Mouse (Mus musculus) neural tube, embryonic 12.5 days (tissue): Measurements from ENCODE around the gene Stat4. TPM values are rescaled to one million over a fixed set of nuclear protein-coding genes. Genes with fewer than 3 reads are reported as not detected.
"Not testable (repeated sequence)": the region's sequence is repeated elsewhere in the genome, so short reads cannot be mapped to it uniquely, and the experiment has no call there.

Source experiments
- ATAC-seq: fragments of 200-750 bp; cut with Nextera tagmentation; 2 replicates; pipeline ENCODE4 v1.8.0; 2017; ENCODE audit warnings: low read depth, mild to moderate bottlenecking, moderate TSS enrichment, moderate library complexity; ENCODE audit not compliant: low FRiP score
- H3K27ac ChIP-seq: fragments of 300-500 bp; sonication (generic); 2 replicates; pipeline ENCODE4 v1.5.1; 2016
- H3K27me3 ChIP-seq: fragments of 300-500 bp; sonication (generic); replicated peaks from 2 replicates; pipeline ENCODE4 v1.6.1; 2016; ENCODE audit warnings: mild to moderate bottlenecking
- H3K36me3 ChIP-seq: fragments of 300-500 bp; sonication (generic); 2 replicates; pipeline ENCODE4 v1.6.1; 2016; ENCODE audit warnings: mild to moderate bottlenecking
- H3K4me1 ChIP-seq: fragments of 300-500 bp; sonication (generic); 2 replicates; pipeline ENCODE4 v1.6.1; 2016
- H3K4me2 ChIP-seq: fragments of 300-500 bp; sonication (generic); replicated peaks from 2 replicates; pipeline ENCODE4 v1.6.1; 2016; ENCODE audit warnings: mild to moderate bottlenecking
- H3K4me3 ChIP-seq: fragments of 300-500 bp; sonication (generic); 2 replicates; pipeline ENCODE4 v1.5.1; 2016
- H3K9ac ChIP-seq: fragments of 300-500 bp; sonication (generic); 2 replicates; pipeline ENCODE4 v1.6.1; 2016; ENCODE audit warnings: mild to moderate bottlenecking
- H3K9me3 ChIP-seq: fragments of 300-500 bp; sonication (generic); 2 replicates; pipeline ENCODE4 v1.6.1; 2016; ENCODE audit warnings: mild to moderate bottlenecking
- WGBS: fragments of 180-500 bp; shearing (Covaris S2); methylation state at CpG from one replicate; pipeline ENCODE4 v1.1.7; 2016; 5-methylcytosine and 5-hydroxymethylcytosine counted together
- polyA plus RNA-seq: library from polyadenylated mRNA; unstranded; fragments of >200 nt; fragmentation: Nextera tagmentation; extraction: Ambion mirVana; gene quantifications from 2 replicates; pipeline ENCODE4 v1.2.1, GENCODE M21; 2016

Gene Stat4
- polyA plus RNA-seq, 1 experiment from 2014 or later, result 0.66 TPM

- Histone ChIP-seq H3K27me3 (no peaks in the 10 kb centered on the region), H3K9me3 (no peaks in the 10 kb centered on the region), H3K27ac (no peak overlapping the region), H3K4me3 (no peak overlapping the region), H3K4me1 (no peaks in the 10 kb centered on the region), H3K4me2 (no peak overlapping the region), H3K9ac (no peak overlapping the region), H3K36me3 (no peaks in the 10 kb centered on the region)
- 64% methylated on average over 7 of the region's 7 CpGs for WGBS
- ATAC-seq, result no peak
Measured at GRCm38 (mm10) chr1:52039151-52039550, 52.2 kb downstream of the Stat4 start.

DNA sequence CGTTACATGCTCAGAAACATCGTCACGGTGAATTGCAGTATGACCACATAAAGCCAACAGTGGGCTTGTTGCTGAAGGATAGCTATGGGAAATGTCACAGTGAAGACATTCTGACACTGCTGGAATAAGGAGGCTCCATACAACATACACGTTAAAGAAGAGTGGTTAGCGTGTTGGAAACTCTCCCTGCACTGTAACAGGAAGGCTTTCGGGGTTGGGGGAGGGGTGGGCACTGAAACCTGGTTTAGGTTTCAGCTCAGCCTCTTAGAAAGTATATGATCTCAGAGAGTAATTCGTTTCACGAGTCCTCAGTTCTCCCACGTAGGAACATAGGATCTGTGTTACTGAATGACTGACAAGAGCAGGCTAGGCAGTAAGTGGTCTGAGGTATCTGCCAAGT, 52.7 kb downstream of the Stat4 start:
- Histone ChIP-seq H3K9me3 (no peaks in the 10 kb centered on the region), H3K36me3 (no peaks in the 10 kb centered on the region), H3K27ac (no peak overlapping the region), H3K4me2 (no peak overlapping the region), H3K27me3 (no peaks in the 10 kb centered on the region), H3K9ac (no peak overlapping the region), H3K4me3 (no peak overlapping the region), H3K4me1 (no peaks in the 10 kb centered on the region)
- ATAC-seq, result no peak
- WGBS, result 86% methylated on average over 9 of the region's 9 CpGs

DNA sequence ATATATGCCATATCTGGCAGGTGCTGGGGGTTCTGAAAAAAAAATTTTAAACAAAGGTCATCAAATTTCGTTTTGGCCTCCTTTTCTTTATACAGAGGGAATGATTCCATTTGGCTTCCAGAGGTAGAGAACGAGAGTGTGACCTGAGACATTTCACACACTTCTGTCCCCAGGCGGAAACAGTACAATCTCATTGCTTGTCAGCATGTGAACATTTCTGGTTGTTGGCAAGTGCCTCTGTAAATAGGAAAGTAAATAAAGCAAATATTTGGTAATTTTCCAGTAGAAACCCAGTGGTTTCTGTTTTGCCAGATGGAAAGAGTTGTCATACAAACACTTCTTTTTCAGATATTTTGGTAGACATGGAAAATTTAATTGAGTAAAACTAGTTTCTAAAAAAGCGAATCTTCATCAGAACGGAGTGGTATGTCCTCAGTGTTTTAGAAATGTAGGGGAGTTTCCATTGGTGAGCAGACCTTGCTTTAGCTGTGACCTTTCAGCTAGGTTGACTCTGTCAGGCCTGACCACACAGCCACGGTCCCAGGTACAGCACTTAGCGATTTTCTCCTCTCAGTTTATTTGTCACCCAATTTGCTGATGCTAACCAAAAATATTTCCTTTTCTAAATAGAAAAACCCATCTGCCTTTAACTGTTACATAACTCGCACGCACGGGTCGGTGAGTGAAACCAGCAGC, 53.6 kb downstream of the Stat4 start:
- H3K4me3 ChIP-seq, result no peak overlapping the region
- no peak overlapping the region for H3K9ac ChIP-seq
- H3K4me1 ChIP-seq, result no peaks in the 10 kb centered on the region
- no peaks in the 10 kb centered on the region for H3K36me3 ChIP-seq
- H3K27ac ChIP-seq, result no peak overlapping the region
- no peaks in the 10 kb centered on the region for H3K9me3 ChIP-seq
- ATAC-seq, result no peak
- H3K27me3 ChIP-seq, result no peaks in the 10 kb centered on the region
- no peak overlapping the region for H3K4me2 ChIP-seq
- WGBS, result 85% methylated on average over 11 of the region's 11 CpGs

GRCm38 (mm10) chr1:52043191-52043590, 56.2 kb downstream of the Stat4 start:
- 78% methylated on average over 4 of the region's 4 CpGs for WGBS
- H3K4me2 ChIP-seq, result no peak overlapping the region
- no peaks in the 10 kb centered on the region for H3K27me3 ChIP-seq
- H3K36me3 ChIP-seq, result no peaks in the 10 kb centered on the region
- ATAC-seq, result no peak
- no peak overlapping the region for H3K27ac ChIP-seq
- H3K9ac ChIP-seq, result no peak overlapping the region
- H3K4me3 ChIP-seq, result no peak overlapping the region
- H3K4me1 ChIP-seq, result no peaks in the 10 kb centered on the region
- no peaks in the 10 kb centered on the region for H3K9me3 ChIP-seq

DNA sequence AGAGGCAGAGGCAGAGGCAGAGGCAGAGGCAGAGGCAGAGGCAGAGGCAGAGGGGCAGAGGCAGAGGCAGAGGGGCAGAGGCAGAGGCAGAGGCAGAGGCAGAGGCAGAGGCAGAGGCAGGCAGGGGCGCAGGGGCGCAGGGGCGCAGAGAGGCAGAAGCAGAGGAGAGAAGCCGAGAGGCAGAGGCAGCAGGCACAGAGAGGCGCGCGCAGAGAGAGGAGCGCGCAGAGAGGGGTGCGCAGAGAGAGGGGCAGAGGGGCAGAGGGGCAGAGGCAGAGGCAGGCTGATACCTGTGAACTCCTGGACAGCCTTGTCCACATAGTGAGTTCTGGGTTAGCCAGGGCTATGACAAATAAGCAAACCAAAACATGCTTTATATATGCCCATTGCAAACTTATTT, 59.9 kb downstream of the Stat4 start:
- ATAC-seq, result not testable (repeated sequence)

GRCm38 (mm10) chr1:52048711-52049110, 61.8 kb downstream of the Stat4 start:
- no peaks in the 10 kb centered on the region for H3K36me3 ChIP-seq
- no peaks in the 10 kb centered on the region for H3K27me3 ChIP-seq
- ATAC-seq, result no peak
- 58% methylated on average over 2 of the region's 2 CpGs for WGBS
- no peak overlapping the region for H3K9ac ChIP-seq
- H3K4me2 ChIP-seq, result no peak overlapping the region
- no peak overlapping the region for H3K27ac ChIP-seq
- no peaks in the 10 kb centered on the region for H3K9me3 ChIP-seq
- H3K4me1 ChIP-seq, result no peaks in the 10 kb centered on the region
- H3K4me3 ChIP-seq, result no peak overlapping the region

More for the DNA sequence above, 59.9 kb downstream of the Stat4 start:
- not testable (repeated sequence) for H3K4me2 ChIP-seq, H3K27me3 ChIP-seq, H3K27ac ChIP-seq, H3K36me3 ChIP-seq, H3K9me3 ChIP-seq, H3K9ac ChIP-seq, H3K4me1 ChIP-seq, H3K4me3 ChIP-seq
- 96% methylated on average over 10 of the region's 10 CpGs for WGBS

DNA sequence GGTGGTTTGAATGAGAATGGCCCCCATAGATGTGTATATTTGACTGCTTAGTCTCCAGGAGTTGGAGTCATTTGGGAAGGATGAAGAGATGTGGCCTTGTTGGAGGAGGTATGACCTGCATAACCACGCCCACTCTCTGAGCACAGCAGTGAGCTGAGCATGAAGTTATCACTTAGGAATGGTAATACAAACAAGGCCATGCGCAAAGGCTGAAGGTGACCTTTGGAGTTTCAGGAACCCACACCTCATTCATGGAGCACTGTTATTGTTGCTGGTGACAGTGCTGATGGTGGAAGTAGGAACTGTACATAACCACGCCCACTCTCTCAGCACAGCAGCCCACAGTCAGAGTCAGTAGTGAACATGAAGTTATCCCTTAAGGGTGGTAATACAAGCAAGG, 62.9 kb downstream of the Stat4 start:
- H3K4me2 ChIP-seq, result no peak overlapping the region
- no peaks in the 10 kb centered on the region for H3K27me3 ChIP-seq
- no peak for ATAC-seq
- 96% methylated on average over 3 of the region's 3 CpGs for WGBS
- no peaks in the 10 kb centered on the region for H3K36me3 ChIP-seq
- no peak overlapping the region for H3K9ac ChIP-seq
- H3K9me3 ChIP-seq, result no peaks in the 10 kb centered on the region
- no peak overlapping the region for H3K4me3 ChIP-seq
- no peak overlapping the region for H3K27ac ChIP-seq
- no peaks in the 10 kb centered on the region for H3K4me1 ChIP-seq

DNA sequence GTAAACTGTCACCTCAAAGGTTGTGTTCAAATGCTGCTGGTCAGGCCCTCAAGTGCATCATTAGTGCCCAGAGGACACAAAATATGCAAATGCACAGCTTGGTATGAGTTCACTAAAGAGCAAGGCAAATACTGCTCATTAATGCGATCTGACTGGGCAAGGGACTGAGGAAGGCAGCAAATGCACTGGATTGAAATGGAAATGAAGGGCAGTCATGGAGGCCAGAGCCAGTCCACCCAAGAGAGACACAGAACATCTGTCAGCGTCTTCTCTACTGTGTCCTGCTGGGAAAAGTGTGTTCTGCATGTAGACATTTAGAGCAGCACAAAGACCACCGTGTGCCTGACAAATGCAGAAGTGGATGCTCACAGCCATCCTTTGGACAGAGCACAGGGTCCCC, 64.6 kb downstream of the Stat4 start:
- no peak overlapping the region for H3K27ac ChIP-seq
- H3K27me3 ChIP-seq, result no peaks in the 10 kb centered on the region
- no peak overlapping the region for H3K4me3 ChIP-seq
- H3K4me1 ChIP-seq, result no peaks in the 10 kb centered on the region
- H3K9ac ChIP-seq, result no peak overlapping the region
- no peak overlapping the region for H3K4me2 ChIP-seq
- 48% methylated on average over 3 of the region's 3 CpGs for WGBS
- H3K36me3 ChIP-seq, result no peaks in the 10 kb centered on the region
- ATAC-seq, result no peak
- no peaks in the 10 kb centered on the region for H3K9me3 ChIP-seq

GRCm38 (mm10) chr1:52052910-52053309, 66.0 kb downstream of the Stat4 start:
- Histone ChIP-seq H3K9ac (no peak overlapping the region), H3K9me3 (no peaks in the 10 kb centered on the region), H3K27me3 (no peaks in the 10 kb centered on the region), H3K36me3 (no peaks in the 10 kb centered on the region), H3K4me2 (no peak overlapping the region), H3K4me3 (no peak overlapping the region), H3K27ac (no peak overlapping the region), H3K4me1 (no peaks in the 10 kb centered on the region)
- no peak for ATAC-seq
- WGBS, result 93% methylated on average over 9 of the region's 9 CpGs

DNA sequence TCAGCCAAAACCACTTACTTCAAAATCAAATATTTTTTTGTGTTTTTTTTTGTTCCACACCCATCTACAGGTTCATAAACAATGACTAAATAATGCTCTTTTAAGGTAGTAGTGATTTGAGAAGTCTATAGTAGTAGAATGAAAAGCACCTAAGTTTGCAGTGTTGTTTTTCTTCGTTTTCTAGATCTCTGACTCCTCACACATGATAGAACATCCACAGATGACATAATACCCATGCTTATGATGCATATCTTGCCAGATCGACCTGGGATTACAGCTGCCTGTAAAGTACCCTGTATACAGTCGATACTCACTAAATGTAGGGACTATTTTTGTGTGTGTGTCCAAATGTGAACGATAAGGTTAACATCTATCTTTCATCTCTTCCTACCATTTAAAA, 69.0 kb downstream of the Stat4 start:
- no peaks in the 10 kb centered on the region for H3K36me3 ChIP-seq
- H3K9ac ChIP-seq, result no peak overlapping the region
- ATAC-seq, result no peak
- no peaks in the 10 kb centered on the region for H3K9me3 ChIP-seq
- no peaks in the 10 kb centered on the region for H3K27me3 ChIP-seq
- no peak overlapping the region for H3K4me3 ChIP-seq
- H3K27ac ChIP-seq, result no peak overlapping the region
- no peaks in the 10 kb centered on the region for H3K4me1 ChIP-seq
- 85% methylated on average over 4 of the region's 4 CpGs for WGBS
- H3K4me2 ChIP-seq, result no peak overlapping the region

GRCm38 (mm10) chr1:52057153-52057552, 70.2 kb downstream of the Stat4 start:
- Histone ChIP-seq H3K4me2 (no peak overlapping the region), H3K9ac (no peak overlapping the region), H3K4me3 (no peak overlapping the region), H3K4me1 (no peaks in the 10 kb centered on the region), H3K9me3 (no peaks in the 10 kb centered on the region), H3K36me3 (no peaks in the 10 kb centered on the region), H3K27ac (no peak overlapping the region), H3K27me3 (no peaks in the 10 kb centered on the region)
- WGBS, result 83% methylated on average over 5 of the region's 5 CpGs
- ATAC-seq, result no peak

- no peak overlapping the region for H3K27ac ChIP-seq
- H3K4me2 ChIP-seq, result no peak overlapping the region
- no peaks in the 10 kb centered on the region for H3K36me3 ChIP-seq
- H3K4me1 ChIP-seq, result no peaks in the 10 kb centered on the region
- H3K27me3 ChIP-seq, result no peaks in the 10 kb centered on the region
- H3K9ac ChIP-seq, result no peak overlapping the region
- 95% methylated on average over 1 of the region's 1 CpGs for whole genome bisulfite sequencing
- H3K4me3 ChIP-seq, result no peak overlapping the region
- no peaks in the 10 kb centered on the region for H3K9me3 ChIP-seq
- no peak for ATAC-seq
Measured at GRCm38 (mm10) chr1:52066276-52066675, 79.3 kb downstream of the Stat4 start.

GRCm38 (mm10) chr1:52066694-52067093, 79.7 kb downstream of the Stat4 start:
- no peaks in the 10 kb centered on the region for H3K27me3 ChIP-seq
- no peaks in the 10 kb centered on the region for H3K9me3 ChIP-seq
- no peak overlapping the region for H3K4me2 ChIP-seq
- no peak overlapping the region for H3K9ac ChIP-seq
- no peak for ATAC-seq
- no peak overlapping the region for H3K27ac ChIP-seq
- H3K4me1 ChIP-seq, result no peaks in the 10 kb centered on the region
- no peaks in the 10 kb centered on the region for H3K36me3 ChIP-seq
- H3K4me3 ChIP-seq, result no peak overlapping the region
- WGBS, result 93% methylated on average over 3 of the region's 3 CpGs
